Mouse (Mus musculus) C2C12 (cell line): Measurements from ENCODE around the gene Cep89.

Experiments used
- CTCF ChIP-seq: IDR thresholded peaks from one replicate; pipeline ENCODE4 v1.5.1; 2011; ENCODE audit not compliant: control insufficient read depth, insufficient read depth, insufficient read length
- USF1 ChIP-seq: IDR thresholded peaks from one replicate; pipeline ENCODE4 v1.6.1; 2011; ENCODE audit warnings: low read depth, mild to moderate bottlenecking, control low read depth, moderate library complexity

- TF ChIP-seq CTCF = no peak
- no peak for TF ChIP-seq USF1
Measured at GRCm38 (mm10) chr7:35448867-35449266, 52.0 kb downstream of the Cep89 start.
